Mouse (Mus musculus) ES-CJ7 (cell line): ENCODE measurements around the gene Kctd19.

ENCODE experiments used
- DNase-seq: peaks from one replicate; pipeline ENCODE4 v3.0.0; 2011; ENCODE audit warnings: low read depth, low spot score

The Kctd19 gene

DNA sequence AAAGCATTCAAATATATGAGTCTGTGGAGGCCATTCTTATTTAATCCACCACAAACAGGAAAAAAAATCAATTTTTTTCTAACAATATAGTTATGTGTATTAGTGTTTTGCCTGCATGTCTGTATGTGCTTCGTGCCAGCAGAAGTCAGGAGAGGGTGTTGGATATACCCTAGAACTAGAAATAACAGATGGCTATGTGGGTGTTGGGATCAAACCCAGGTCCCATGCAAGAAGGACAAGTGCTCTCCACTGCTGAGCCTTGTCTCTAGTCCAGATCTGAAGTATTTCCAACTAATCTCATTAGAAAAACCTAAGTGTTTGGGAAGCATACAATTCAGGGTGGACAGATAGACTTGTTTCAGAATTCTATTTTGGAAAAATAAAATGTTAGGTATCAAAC is 8.7 kb upstream of the Kctd19 start:
- DNase-seq = no peak

DNA sequence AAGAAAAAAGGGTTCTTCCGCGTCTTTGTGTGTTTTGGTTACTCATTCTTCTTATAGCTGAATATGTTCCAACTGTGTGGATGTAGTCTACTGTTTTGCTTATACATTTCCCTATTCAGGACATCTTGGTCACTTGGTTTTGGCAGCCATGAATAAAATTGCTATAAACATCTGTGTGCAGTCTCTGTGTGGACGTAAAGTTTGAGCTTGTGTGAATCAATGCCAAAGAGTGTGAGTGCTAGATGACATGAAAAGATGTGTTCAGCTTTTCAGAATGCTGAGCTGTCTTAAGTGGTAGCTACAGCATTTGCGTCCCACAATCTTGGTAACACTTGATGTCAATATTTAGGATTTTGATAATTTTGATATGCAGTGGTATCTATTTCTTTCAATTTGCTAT is 6.5 kb upstream of the Kctd19 start:
- DNase-seq = no peak

DNA sequence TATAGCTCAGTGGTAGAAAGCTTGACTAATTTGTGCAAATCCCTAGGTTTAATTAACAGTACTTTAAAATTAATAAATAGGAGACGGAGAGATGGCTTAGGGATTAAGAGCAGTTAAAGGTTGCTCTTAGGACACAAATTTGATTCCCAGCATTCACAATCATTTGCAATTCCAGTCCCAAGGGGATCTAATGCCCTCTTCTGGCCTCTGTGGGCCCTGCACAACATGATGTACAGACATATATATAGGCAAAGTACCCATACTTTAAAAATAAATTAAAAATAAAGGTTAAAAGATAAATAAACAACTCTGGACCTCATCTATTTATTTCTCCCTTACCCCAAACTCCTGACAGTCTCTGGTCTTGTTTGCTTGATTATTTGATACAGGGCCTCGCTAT is 5.7 kb upstream of the Kctd19 start:
- peak; percentile 50 for DNase-seq

DNA sequence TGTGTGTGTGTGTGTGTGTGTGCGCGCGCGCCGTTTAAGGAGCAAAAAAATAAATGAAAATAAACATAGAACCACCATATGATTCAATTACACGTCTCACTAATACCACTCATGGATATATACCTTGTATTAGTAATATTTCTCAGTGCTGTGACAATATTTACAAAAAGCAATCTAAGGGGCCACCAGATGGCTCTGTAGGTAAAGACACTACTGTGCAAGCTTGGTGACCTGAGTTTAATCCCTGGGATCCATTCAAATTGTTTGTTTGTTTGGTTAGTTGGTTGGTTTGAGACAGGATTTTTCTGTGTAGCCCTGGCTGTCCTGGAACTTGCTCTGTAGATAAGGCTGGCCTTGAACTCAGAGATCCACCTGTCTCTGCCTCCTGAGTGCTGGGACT is 3.4 kb downstream of the Kctd19 start:
- DNase-seq = no peak

DNA sequence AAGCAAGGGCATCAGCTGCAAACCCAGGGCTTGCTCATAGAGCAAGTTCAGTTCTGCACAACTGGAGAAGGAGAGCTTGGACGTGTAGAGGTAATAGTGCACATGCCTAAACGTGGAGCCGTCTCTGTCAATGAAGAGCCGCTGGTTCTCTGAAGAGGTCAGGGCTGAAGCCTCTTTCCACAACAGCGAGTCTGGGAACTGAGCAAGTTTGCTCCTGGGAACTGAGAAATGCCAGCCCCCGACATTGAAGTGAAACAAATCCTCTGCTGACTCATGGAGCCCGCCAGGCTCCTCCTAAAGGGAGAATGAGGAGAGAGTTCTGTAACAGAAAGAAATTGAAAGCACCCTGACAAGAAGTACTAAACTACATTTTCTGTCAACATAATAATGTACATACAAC is 5.0 kb downstream of the Kctd19 start:
- DNase-seq = no peak

DNA sequence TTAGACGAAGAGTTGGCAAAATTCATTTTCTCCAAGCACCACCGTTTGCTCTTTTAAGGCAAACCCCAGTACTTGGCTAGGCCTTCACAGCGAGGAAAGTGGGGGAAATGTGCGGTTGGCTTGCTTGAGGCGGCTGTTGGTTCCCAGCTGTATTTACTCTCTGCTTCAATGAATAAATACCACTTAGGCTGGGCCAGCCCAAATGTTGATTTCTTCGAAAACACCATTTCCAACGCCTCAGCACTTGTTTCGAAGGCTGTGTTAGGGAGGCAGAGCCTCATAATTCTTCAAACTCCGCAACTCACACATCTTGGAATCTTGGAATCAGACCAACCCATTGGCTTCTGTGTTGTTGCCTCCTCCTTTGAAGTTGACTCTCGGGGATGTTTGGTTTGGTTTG is 6.9 kb downstream of the Kctd19 start:
- DNase-seq = no peak

DNA sequence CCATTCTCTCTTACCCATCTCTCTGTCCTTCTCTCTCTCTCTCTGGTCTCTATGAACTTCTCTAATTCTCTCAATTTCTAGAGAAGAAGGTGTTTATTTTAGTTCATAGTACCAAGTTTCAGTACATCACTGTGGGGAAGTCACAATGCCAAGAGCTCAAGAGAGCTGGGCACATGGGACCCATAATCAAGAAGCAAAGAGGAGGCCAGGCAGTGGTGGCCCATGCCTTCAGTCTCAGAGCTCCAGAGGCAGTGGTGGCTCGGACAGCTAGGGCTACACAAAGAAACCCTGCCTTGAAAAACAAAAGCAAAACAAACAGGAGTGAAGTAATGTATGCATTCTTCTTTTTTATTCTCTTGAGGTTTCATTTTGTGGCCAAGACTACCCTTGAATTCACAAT is 8.8 kb downstream of the Kctd19 start:
- no peak for DNase-seq

DNA sequence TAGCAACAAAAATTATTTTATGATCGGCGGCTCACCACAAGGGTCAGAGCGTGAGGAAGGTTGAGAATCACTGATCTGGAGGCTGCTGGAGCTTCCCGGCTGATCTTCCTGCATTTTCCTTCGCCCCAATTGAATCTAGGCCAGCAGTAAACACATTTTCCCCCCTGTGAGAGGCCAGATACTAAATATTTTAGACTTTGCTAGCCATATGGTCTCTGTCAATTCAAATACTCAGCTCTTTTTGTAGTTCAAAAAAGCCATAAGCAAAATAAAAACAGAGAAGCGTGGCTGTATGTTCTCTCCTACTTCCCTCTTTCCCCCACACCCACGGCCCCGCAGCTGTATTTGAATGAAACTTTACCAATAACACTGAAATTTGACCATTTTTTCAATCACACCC is 9.8 kb downstream of the Kctd19 start:
- DNase-seq = no peak

DNA sequence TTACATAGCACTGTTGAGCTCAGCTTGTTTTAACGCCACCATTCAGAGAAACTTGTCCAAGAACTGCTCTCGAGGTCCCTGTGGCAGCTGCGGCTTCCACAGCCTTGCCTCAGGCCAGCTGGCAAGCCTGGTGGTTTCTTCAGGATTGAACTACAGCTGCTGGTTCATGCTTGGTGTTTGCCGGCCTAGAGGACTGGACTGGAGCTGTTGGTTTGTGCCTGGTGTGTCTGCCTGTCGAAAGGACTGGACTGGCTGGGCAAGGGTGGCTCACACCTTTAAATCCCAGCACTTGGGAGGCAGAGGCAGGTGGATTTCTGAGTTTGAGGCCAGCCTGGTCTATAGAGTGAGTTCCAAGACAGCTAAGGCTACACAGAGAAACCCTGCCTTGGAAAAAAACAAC is 13.3 kb downstream of the Kctd19 start:
- DNase-seq = no peak

DNA sequence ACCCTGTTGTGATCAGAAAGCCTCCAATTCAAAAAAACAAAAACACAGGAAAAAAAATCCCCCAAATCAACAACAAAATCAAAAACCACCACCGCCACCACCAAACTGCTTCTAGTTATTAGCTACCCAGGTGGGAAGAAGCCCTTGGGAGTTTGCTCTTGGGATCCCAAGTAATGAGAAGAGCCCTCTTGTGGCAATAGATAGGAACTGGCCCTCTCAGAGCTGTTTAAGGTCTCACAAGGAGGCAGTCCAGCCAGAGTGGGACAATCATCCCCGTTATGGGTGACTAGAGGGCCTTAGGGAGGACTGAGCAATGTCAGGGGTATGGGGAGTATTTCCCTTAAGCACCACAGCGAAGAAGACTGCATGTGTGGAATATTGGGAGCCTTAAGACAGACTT is 15.6 kb downstream of the Kctd19 start:
- peak; percentile 85 for DNase-seq

DNA sequence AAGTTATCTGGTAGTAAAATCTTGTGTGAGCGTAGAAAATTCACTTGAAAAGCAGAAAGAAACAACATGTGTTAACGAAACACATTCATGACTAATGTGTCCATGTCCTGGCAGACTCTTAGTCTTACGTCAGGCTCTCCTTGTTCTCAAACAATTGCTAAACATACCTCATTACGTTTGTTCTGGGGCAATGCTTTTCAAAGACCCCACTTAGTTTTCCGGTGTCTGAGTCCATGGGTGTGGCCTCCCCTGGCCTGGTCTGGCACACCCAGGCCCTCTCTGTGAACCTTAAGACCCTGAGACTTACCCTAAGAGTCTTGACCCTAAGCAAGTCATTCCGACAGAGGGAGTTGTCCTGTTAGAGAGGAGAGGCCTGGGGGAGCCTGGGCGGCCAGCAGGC is 19.4 kb downstream of the Kctd19 start:
- peak; percentile 61 for DNase-seq

DNA sequence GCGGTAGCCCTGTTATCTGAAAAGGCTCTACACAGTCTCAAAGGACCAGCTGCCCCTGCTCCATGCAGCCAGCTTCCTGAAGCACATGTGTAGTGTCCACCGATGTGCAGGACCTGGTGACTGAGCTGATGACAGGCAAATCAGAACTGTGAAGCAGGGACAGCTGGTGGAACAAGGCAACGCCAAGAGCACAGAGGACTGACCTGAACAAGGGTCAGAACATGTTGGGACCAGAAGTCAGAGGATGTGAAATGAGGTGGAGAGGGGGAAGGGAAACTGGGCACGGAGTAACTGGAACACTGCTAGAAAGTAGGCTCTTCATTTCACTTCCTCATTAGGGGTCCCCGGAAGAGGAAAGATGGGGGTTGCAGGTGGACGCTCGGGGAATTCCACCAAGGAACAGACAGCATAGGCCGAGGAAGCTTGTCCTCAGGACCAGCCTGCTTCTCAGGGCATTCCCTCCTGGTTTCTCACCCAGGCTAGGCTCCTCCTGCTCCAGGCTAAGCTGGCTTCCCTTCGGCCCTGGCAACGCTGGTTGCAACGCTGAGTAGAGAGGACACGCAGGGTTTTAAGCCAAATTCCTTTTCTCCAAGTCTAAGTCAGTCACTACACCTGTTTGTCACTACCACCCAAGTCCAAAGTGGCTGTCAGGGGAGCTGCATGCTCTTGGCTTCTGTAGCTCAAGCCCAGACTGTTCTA is 20.1 kb downstream of the Kctd19 start:
- no peak for DNase-seq

DNA sequence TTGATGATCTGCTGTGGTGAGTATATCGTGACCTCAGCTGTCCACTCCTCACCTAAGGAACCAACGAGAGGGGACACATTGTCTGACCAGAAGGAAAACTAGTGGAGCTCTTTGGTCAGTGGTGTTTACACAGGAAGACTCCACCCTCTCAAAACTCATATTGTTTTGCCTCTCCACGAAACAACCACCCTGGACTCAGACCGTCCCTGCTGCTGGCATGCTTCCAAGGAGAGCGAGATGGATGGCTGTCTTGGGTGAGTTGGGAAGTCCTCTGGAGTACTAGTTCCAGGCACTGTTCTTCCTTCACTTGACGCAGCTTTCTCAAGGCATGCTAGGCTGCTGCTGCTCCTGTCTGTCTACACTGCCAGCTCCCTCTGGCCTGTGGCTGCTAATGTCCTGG is 24.2 kb downstream of the Kctd19 start:
- no peak for DNase-seq

DNA sequence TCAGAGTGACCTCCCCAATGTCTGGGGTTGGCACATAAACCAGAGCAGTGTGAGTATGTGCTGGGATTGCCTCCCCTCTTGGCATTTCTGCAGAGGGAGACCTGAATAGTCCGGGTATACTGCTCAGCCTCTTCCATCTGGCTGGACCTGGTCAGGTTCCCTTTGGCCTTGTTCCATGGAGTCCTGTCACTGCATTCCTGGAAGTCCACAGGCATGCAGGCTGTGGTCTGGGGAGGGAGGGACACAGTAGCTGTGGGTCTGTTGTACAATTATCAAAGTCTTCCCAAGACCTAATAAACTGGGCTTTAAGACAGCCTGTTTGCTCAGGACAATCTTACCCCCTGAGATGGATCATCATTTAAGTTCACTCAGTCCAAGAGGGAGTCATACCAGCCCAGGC is 26.2 kb downstream of the Kctd19 start:
- DNase-seq = no peak

DNA sequence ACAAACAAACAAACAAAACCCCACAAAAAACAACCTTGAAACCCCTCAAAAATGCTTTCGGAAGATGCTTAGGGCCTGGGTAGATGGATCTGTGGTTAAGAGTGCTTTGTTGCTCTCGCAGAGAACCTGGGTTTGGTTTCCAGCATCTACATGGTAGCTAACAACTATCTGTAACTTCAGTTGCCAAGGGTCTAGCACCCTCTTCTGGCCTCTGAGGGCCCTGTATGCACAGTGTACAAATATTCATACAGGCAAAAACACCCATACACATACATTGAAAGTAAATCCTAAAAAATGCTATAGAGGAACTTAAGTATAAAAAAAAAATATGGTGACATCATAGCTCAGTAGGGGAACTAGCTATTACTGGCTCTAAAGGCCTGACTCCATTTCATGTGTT is 29.2 kb downstream of the Kctd19 start:
- no peak for DNase-seq

DNA sequence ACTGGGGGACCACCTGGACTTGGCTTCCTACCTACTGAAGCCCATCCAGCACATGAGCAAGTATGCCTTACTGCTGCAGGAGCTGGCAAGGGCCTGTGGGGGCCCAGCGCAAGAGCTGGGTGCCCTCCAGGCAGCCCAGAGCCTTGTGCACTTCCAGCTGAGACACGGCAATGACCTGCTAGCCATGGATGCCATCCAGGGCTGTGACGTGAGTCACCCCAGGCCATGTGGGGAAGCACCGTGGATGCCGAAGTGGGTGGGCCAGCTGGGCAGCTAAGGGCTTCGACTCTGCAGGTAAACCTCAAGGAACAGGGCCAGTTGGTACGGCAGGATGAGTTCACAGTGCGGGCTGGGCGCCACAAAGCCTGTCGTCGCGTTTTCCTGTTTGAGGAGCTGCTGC is 33.0 kb downstream of the Kctd19 start:
- no peak for DNase-seq

DNA sequence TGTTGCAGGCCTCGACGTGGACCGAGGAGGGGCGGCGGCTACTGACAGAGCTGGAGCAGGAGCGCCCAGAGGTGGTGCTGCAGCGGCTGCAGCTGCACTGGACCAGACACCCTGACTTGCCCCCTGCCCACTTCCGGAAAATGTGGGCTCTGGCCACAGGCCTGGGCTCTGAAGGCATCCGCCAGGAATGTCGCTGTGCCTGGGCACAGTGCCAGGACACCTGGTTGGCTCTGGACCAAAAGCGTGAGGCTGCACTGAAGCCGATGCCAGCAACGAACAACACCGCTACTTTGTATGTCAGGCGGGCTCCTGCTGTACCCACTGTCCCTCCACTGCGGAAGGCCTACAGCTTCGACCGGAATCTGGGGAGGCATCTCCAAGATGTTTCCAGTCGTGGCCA is 34.6 kb downstream of the Kctd19 start:
- DNase-seq = no peak

DNA sequence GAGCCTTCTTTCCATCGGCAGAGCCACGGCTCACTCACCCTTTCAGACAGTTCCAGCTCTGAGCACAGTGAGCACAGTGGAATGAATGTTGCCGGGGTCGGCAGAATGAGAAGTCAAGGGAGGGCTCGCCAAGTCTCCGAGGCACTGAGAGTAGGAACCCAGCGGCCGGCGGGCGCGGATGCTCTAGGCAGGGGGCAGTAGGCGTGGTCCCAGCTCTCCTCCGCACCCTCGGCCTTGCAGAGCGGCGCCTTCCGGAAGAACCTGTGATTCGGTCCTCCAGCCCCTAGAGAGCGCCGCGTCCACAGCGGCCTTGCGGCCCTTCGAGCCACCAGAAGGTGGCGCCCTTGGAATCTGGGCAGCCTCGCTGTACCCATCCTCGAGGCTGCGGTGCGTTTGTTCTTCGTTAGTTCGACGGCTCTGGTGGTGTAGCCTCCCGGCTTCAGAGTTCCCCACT is 38.8 kb downstream of the Kctd19 start:
- peak; percentile 92 for DNase-seq

DNA sequence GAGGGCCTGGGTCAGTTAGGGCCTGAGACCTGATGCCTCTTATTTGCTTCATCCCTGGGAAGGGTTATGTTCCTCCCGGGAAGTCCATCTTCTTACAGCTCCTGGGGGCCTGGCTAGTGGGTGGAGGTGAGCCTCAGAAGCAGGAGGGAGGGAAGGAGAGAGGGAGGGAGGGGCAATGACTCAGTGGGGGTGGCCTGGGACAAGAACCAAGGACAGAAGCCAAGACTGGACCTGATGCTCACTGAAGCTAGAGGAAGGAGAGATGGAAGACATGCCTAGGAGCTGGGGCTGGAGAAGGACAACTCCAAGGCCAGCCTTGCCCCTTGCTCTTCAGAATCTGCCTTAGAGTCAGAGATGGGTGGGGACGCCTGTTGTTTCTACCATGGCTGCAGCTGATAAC is 40.3 kb downstream of the Kctd19 start, which contains the start of gene Plekhg4:
TSS of gene Plekhg4 (plus strand) at position 243 of the 400 bp plus-strand sequence.
- no peak for DNase-seq

DNA sequence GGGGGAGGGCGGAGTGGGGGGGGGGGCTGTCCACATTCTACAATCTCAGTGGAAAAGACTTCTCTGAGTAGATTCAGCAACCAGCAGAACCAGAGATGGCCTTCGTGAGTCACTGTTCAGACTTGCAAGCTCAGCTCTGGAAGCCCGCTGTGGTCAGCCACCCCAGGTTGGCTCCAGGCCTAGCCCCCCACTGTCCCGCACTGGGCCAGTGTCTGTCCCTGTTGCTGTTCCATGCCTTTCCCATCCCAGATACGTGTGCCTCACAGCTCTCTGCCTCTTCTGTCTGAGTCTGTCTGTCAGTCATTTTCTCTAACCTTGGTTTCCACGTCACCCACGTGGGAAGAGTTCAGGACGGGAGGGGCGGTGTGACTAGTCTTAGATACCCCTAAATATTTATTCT is 40.8 kb downstream of the Kctd19 start:
- DNase-seq = no peak

DNA sequence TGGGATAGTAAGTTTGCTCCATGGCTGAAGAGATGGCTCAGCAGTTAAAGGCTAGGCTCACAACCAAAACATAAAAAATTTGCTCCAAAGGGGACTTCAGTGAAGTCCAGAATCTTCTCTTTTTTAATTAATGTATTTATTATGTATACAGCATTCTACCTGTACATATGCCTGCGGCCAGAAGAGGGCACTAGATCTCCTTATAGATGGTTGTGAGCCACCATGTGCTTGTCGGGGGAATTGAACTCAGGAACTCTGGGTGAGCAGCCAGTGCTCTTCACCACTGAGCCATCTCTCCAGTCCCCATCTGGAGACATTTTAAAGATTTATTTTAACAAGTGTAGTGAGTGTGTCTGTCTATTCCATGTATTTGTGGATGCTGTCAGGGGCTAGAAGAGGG is 46.2 kb downstream of the Kctd19 start:
- peak; percentile 71 for DNase-seq

DNA sequence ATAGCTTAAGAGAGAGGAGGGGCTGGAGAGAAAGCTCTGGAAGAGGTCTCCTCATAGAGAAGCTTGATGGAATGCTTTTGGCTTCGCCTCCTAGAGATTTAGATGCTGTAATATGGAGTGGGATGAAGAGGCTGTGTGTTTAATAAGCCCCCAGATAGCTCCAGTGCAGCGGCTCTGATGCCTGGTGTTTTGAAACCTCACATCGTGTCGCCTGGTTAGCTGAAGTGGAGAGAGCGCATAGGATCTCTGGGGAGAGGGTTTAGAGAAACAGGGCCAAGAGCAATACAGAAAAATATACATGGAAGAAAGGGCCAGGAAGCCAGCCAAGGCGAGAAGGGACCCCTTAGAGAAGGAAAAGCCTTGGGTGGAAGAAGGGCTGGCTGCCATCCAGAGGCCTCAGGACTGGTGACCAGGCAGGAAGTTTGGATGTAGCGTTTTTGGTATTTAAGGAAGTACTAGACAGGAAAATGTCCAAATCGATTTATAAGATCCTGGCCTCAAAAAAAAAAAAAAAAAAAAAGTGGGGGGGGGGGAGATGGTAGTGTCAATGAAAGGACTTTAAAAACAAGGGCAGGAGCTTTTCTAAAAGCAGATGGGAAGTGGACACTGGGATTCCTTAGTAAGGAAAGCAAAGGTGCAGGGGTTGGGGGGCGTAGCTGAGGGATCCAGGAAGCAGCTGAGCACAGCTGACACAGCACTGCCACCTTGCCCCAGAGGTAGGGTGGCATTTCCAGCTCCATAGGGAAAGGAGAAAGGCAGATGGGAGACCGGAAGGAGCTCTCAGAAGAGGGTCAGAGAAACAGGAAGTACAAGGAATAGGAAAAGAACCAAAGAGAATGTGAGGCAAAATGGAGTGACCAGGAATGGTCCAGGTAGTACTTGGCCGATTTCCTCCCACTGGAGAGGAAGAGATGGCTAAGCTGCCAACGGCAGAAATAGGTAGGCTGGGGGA is 51.3 kb downstream of the Kctd19 start:
- no peak for DNase-seq

DNA sequence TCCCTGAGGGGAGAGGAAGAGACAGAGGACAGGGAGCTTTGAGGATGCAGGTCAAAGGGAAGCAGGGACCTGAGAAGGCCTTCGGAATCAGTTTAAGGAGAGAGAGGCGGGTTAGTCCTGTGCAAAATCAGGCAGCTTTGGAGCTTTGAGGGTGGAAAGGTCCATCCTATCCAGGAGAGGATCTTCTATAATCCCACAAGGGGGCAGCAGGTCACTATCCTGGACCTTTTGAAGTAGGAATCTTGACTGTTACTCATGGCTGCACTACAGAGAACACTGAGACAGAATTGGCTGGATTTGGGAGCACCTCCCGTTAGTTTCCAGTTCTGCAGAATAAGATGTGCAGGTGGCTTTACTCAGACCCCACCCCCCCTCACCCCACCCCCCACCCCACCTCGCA is 53.7 kb downstream of the Kctd19 start:
- peak; percentile 73 for DNase-seq
